Mouse (Mus musculus) E14TG2a.4 (cell line): Measurements from ENCODE around the gene Sec24c.

ENCODE experiments used
- CTCF ChIP-seq: conservative IDR thresholded peaks from 2 replicates; pipeline ENCODE4 v1.5.1; 2014; ENCODE audit warnings: low read length
- NANOG ChIP-seq: IDR thresholded peaks from 2 replicates; pipeline ENCODE4 v1.6.1; 2014; ENCODE audit warnings: borderline replicate concordance, low read length, mixed read lengths

- TF ChIP-seq CTCF, result no peak
- no peak for TF ChIP-seq NANOG
Observed at GRCm38 (mm10) chr14:20626447-20626846, 47.7 kb upstream of the Sec24c start.
